Mouse (Mus musculus): ENCODE data around the gene Adora1.

Gene Adora1

DNA sequence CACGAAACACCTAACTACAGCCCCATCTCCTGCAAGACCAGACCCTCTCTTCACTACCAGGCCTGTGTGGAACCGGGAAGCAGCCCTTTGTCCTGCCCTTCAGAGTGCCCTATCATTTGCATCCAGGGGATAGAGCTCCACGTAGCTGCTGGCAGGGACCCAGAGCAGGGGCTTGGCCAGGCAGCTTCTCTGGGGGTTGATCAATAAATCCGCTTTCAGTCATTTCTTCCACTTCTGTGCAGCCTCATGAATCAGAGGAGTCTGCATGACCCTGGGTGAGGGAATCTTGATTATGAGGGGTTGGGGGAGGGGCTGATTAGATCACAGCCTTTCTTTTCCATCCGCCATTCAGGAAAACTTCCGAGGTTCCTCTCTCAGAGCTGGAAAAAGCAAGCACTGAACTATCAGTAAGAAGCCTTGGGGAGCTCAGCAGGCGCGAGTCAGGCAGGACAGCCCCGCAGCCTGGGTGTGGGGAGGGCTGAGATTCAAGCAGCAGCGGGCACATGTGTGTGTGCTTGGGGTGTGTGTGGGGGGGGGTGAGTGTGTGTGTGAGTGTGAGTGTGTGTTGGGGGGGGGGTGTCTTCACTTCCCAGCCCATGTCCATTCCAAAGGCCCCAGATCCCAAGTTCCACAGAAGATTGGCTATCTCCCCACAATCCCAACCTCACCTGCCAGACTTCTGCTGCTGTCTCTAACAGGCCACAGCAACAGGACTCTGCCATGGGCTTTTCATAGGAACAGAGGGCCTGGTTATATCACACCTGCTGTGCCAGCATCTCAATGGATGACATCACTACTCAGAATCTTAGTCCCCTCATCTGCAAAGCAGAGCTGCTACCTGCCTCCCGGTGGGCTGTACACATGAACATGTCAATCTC, 19.2 kb downstream of the Adora1 start:
- no peak for DNase-seq (ENCODE audit: low spot score)

GRCm38 (mm10) chr1:134215059-134215458, 20.2 kb downstream of the Adora1 start:
- DNase-seq (ENCODE audit: low spot score): no peak

DNA sequence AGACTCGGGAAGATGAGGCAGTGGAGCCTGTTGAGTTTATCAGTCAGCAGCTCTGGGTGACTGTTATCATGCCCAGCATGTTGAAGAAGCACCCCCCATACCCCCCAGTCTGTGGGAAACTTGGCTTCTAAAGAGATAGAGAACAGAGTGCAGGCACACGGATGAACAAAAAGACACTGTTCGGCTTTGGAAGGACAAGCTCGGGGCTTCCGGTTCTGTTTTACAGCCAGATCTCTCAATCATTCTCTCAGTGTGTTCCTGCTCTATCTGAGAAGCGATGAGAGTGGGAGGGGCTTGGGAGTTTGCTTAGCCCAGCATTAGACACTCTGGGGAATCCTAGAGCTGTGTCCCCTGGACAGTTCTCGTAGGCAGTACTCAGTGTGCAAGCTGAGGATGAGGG, 21.8 kb downstream of the Adora1 start:
- DNase-seq (ENCODE audit: low spot score): peak; percentile 70

GRCm38 (mm10) chr1:134212351-134212750, 22.9 kb downstream of the Adora1 start:
- no peak for DNase-seq (ENCODE audit: low spot score)

DNA sequence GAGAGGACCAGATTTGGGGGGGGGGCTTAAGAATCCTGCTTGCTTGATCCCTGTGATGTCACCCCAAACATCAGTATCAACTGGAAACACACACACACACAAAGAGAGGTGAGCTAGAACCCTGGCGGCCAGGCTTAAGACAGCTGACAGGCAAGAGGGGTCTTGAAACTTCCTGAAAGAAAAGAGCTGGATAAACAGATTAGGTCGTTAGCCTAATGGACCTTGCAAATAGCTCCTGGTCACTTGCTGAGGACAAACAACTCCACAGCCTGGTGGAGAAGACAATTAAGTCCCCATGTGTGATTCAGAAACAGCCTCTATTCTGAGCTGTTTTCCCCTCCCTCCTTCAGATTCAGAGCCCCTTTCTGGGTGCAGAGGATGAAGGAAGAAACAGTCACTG, 23.6 kb downstream of the Adora1 start:
- DNase-seq (ENCODE audit: low spot score): no peak

GRCm38 (mm10) chr1:134211043-134211442, 24.2 kb downstream of the Adora1 start:
- DNase-seq (ENCODE audit: low spot score): no peak

DNA sequence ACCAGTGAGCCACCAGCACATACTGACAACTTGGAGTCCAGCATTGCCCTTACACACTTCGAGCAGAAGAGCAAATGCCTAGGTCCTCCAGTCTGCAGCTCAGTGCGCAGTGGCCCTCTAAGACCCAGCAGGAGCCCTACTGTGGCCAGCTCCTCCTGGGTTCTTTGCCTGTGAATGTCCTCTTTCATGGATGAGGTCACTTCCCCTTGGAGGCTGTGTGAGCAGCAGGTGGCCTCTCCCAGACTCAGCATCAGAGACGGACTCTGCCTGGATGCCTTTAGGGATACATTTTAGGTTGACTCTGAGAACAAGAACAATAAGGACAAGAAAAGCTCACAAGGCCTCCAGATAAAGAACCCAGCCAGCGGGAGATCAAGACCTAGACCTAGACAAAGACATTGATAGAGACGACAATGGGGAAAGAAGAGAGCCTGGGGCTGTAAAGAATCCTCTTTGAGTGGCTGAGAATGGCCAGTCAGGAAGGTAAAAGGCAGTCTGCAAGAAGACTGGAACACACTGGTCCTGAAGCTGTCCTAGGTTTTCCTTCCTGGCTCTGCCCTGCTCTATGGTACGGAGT, 25.0 kb downstream of the Adora1 start:
- DNase-seq (ENCODE audit: low spot score): no peak

DNA sequence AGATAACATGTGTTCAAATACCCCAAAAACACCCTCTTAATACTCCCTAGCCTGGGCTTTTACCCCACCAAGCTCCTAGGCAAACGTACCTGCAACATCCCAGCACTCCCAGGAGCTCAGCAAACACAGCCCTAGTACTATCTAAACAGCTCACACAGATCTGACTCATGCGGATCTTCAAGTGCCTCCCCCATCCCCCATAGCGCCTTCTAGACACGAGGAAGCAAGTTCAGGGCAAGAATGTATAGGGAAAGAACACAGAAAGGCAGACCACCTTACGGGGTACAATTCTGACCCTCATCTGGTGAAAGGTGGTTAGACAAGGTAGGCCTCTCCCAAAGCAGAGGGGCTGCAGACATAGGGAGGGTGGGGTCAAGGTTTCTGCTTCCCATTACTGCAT, 29.1 kb downstream of the Adora1 start:
- DNase-seq (ENCODE audit: low spot score): no peak

- no peak for DNase-seq (ENCODE audit: low spot score)
Observed at GRCm38 (mm10) chr1:134205296-134206018, 29.8 kb downstream of the Adora1 start.

- no peak for DNase-seq (ENCODE audit: low spot score)
Observed at GRCm38 (mm10) chr1:134204230-134204629, 31.0 kb downstream of the Adora1 start.

DNA sequence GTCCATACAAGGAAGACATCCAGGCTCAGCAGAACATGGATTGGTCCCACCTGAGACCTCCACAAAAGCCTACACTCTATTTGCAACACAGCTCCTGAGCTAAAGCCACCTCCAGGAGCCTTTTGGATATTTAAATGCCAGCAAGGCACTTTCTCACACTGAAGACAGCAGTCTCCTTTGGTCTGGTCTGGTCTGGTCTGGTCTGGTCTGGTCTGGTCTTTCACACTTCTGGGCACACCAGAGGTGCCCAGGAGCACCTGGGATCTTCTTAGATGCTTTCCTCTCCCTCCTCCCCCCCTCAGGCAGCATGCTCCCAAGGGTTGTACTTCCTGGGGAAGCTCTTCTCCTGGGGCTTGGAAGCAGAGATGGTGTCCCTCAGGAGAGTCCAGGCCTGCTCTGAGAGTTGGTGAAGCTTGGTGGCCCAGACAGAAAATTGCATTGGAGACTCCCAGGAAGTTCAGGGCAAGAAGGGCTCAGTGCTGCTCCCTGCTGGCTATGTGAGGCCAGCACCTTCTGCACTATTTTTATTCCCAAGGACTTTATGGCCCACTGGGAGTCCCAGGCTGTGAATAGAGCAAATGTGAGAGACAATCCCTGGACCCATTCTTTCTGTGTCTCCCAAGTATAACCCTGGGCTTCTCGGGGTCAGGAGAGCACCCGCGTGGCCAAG, 33.3 kb downstream of the Adora1 start:
- DNase-seq (ENCODE audit: low spot score): peak; percentile 83

GRCm38 (mm10) chr1:134200998-134201686, 34.1 kb downstream of the Adora1 start:
- DNase-seq (ENCODE audit: low spot score): no peak

GRCm38 (mm10) chr1:134200481-134200880, 34.8 kb downstream of the Adora1 start:
- DNase-seq (ENCODE audit: low spot score): no peak

DNA sequence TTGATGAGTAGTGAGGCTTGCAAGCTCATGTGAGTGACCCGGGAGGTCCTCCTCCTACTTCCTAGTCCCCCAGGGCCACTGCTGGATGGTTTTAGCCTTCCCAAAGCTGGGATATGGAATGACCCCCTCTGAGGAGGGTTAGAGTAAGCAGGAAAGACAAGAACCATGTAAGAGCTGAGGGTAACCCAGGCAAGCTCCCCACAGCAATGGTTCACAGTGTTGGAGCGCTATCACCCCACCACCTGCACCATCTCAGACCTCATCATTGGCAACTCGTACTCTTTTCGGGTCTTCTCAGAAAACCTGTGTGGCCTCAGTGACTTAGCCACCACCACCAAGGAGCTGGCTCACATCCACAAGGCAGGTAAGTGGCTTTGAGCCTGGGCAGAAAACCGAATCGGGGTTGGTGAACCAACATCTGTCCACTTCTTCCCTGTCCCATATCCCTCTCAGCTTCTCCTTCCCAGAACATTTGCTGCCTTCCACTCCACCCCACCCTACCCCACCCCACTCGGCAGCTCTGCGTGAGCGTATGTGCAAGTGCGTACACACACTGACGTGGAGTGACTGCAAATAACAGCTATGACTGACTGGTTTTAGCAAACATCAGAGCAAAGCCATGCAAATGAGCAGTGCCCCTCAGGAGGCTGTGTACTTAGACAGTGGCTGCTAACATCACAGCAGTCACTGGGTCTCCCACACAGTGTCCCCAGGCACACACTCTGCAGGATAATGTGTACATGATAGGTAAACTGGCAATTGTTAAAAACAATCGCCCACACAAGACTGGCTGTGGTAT, 36.8 kb downstream of the Adora1 start:
- no peak for DNase-seq (ENCODE audit: low spot score)

DNA sequence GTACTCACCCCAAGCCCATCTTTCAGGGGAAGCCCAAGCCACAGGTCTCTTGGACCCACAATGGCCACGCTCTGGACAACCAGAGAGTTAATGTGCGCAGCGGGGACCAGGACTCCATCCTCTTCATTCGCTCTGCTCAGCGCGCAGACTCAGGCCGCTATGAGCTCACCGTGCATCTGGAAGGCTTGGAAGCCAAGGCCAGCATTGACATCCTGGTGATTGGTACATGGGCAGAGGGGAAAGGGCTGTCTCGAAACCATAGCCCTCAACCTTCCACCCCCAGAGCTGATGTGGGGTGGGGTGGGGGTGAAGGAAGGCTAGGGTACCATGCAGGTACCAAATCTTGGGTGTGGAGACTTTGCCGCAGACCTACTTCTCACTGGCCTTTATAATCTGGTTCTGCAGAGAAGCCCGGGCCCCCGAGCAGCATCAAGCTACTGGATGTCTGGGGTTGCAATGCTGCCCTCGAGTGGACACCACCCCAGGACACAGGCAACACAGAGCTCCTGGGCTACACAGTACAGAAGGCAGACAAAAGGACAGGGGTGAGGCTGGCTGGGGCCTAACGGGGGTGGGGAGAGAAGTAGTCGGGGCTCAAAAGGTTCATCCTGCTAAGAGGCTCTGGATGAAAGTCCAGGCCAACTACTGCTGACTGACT, 37.8 kb downstream of the Adora1 start:
- DNase-seq (ENCODE audit: low spot score): no peak

GRCm38 (mm10) chr1:134196386-134196785, 38.8 kb downstream of the Adora1 start:
- DNase-seq (ENCODE audit: low spot score): peak; percentile 86

DNA sequence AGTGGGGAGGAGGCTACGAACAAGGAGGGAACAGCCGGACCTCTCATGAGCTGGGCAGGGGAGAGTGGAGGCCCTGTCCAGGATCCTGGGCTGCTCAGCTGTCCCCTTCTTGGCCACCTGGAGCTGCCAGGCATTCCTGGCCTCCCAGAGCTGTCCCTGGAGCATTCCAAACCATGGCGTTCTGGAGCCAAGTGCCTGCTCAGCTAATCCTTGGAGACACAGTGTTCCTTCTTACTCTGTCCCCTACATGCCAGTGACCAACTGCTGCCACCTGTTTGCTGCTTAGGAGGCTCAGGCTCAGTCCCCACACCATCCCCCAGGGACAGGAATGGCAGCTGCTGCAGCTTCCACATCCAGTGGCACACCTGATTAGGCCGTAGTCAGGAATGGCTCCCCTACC, 39.3 kb downstream of the Adora1 start:
- no peak for DNase-seq (ENCODE audit: low spot score)

- DNase-seq (ENCODE audit: low spot score): peak; percentile 69
Observed at GRCm38 (mm10) chr1:134195571-134195970, 39.7 kb downstream of the Adora1 start.

DNA sequence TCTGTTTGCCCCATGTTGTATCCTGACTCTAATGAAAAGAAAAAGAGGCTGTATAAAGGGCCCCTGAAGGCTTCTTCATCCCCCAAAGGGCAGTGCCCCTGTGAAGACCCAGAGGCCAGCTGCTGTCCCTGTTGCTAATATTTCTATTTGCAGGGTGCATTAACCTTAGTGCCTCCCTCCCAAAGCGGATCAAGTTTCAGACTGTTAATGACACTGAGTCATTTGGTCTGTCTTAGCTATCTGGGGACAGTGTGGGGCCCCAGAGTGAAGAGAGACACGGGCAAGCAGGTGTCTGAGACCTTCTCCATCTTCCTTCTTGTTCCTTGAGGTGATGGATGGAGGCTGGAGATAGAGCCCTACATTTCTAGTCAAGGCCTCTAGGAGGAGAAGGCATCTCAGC, 40.1 kb downstream of the Adora1 start:
- DNase-seq (ENCODE audit: low spot score): no peak

GRCm38 (mm10) chr1:134194298-134195022, 40.8 kb downstream of the Adora1 start:
- no peak for DNase-seq (ENCODE audit: low spot score)

Data from testis, postnatal 10 days (tissue).